Mouse (Mus musculus) thymus, adult 2 months (tissue): Measurements from ENCODE around the gene Golph3.

ENCODE experiments used
- CTCF ChIP-seq: fragments of 200-500 bp; IDR thresholded peaks from 2 replicates; pipeline ENCODE4 v1.5.1; 2012; ENCODE audit warnings: mild to moderate bottlenecking, control low read depth, low read length, moderate library complexity, borderline replicate concordance; ENCODE audit not compliant: control insufficient read depth, poor library complexity, insufficient read depth; ENCODE audit errors: extremely low read depth
- POLR2A ChIP-seq: fragments of 200-500 bp; IDR thresholded peaks from 2 replicates; pipeline ENCODE4 v1.6.1; 2012; ENCODE audit warnings: mild to moderate bottlenecking, low read length, control low read depth, moderate library complexity; ENCODE audit not compliant: control insufficient read depth, poor library complexity, insufficient read depth; ENCODE audit errors: extremely low read depth

DNA sequence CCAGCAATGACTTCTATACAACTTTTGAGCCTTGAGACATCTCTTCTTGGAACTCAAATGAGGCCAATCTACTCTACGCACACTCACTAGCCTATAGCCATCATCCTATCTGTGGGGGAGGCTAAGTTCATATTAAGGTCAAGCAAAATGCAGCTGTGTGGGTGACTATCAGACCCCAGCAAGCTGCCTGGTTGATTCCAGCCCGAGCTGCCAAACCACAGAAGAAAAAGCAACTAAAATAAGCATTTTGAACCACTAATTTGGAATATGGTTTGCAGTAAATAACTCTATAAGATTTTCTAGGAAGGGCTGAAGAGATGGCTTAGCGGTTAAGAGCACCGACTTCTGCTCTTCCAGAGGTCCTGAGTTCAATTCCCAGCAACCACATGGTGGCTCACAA lies 10.6 kb upstream of the Golph3 start:
- TF ChIP-seq CTCF (no peak), POLR2A (no peak)
